Mouse (Mus musculus): ENCODE results near the gene Cdk13. TPM values are rescaled to one million over a fixed set of nuclear protein-coding genes. Genes with fewer than 3 reads are reported as not detected.

Cdk13 gene
- polyA plus RNA-seq (2014; fragmentation: Nextera tagmentation; extraction: Ambion mirVana): 21.0 and 21.1 TPM in 2 replicates

GRCm38 (mm10) chr13:17804909-17805613, at the start of gene Cdk13:
Gene Cdk13 (minus strand): TSS chr13:17805097.
- Histone ChIP-seq H3K9me3 (ENCODE audit: control insufficient read depth, low read length) (no peaks in the 10 kb centered on the region), H3K27ac (replicated peaks; ENCODE audit: low read depth, low read length) (peak within 1 kb of the TSS; percentile 96), H3K4me3 (replicated peaks; ENCODE audit: low read depth, low read length) (peak within 1 kb of the TSS; percentile 98), H3K36me3 (ENCODE audit: control insufficient read depth, insufficient read depth, low read length) (no peaks in the 10 kb centered on the region), H3K4me2 (ENCODE audit: low read length) (peak within 1 kb of the TSS; percentile 95), H3K9ac (replicated peaks; ENCODE audit: low read length) (peak within 1 kb of the TSS; percentile 94), H3K4me1 (ENCODE audit: control insufficient read depth, insufficient read depth, low read length) (peaks cover 24% of the 10 kb centered on the region), H3K27me3 (ENCODE audit: control insufficient read depth, insufficient read depth, low read length) (no peaks in the 10 kb centered on the region)
- DNase-seq: peak; percentile 100
- peak; percentile 97 for ATAC-seq (ENCODE audit: low FRiP score, low TSS enrichment)
- WGBS: under 1% methylated on average over 99 of the region's 110 CpGs

- H3K4me2 ChIP-seq (ENCODE audit: low read length): no peak overlapping the region
These were observed 38.4 kb upstream of the Cdk13 start for GRCm38 (mm10) chr13:17843336-17843735.

GRCm38 (mm10) chr13:17842756-17843155, 37.9 kb upstream of the Cdk13 start:
- Histone ChIP-seq H3K4me3 (replicated peaks; ENCODE audit: low read depth, low read length) (no peak overlapping the region), H3K9me3 (ENCODE audit: control insufficient read depth, low read length) (no peaks in the 10 kb centered on the region), H3K27ac (replicated peaks; ENCODE audit: low read depth, low read length) (no peak overlapping the region), H3K4me1 (ENCODE audit: control insufficient read depth, insufficient read depth, low read length) (no peaks in the 10 kb centered on the region), H3K9ac (replicated peaks; ENCODE audit: low read length) (no peak overlapping the region), H3K36me3 (ENCODE audit: control insufficient read depth, insufficient read depth, low read length) (no peaks in the 10 kb centered on the region), H3K4me2 (ENCODE audit: low read length) (no peak overlapping the region), H3K27me3 (ENCODE audit: control insufficient read depth, insufficient read depth, low read length) (no peaks in the 10 kb centered on the region)
- no peak for ATAC-seq (ENCODE audit: low FRiP score, low TSS enrichment)
- DNase-seq: no peak
- WGBS: 27% methylated on average over 4 of the region's 4 CpGs

More at GRCm38 (mm10) chr13:17843336-17843735, 38.4 kb upstream of the Cdk13 start:
- Histone ChIP-seq H3K4me3 (replicated peaks; ENCODE audit: low read depth, low read length) (no peak overlapping the region), H3K9me3 (ENCODE audit: control insufficient read depth, low read length) (no peaks in the 10 kb centered on the region), H3K27me3 (ENCODE audit: control insufficient read depth, insufficient read depth, low read length) (no peaks in the 10 kb centered on the region), H3K36me3 (ENCODE audit: control insufficient read depth, insufficient read depth, low read length) (no peaks in the 10 kb centered on the region), H3K9ac (replicated peaks; ENCODE audit: low read length) (no peak overlapping the region), H3K27ac (replicated peaks; ENCODE audit: low read depth, low read length) (no peak overlapping the region), H3K4me1 (ENCODE audit: control insufficient read depth, insufficient read depth, low read length) (no peaks in the 10 kb centered on the region)
- no peak for DNase-seq
- no peak for ATAC-seq (ENCODE audit: low FRiP score, low TSS enrichment)
- WGBS: 86% methylated on average over 2 of the region's 2 CpGs

GRCm38 (mm10) chr13:17839137-17839536, 34.2 kb upstream of the Cdk13 start:
- no peak for ATAC-seq (ENCODE audit: low FRiP score, low TSS enrichment)
- Histone ChIP-seq H3K4me1 (ENCODE audit: control insufficient read depth, insufficient read depth, low read length) (no peaks in the 10 kb centered on the region), H3K4me2 (ENCODE audit: low read length) (no peak overlapping the region), H3K36me3 (ENCODE audit: control insufficient read depth, insufficient read depth, low read length) (no peaks in the 10 kb centered on the region), H3K4me3 (replicated peaks; ENCODE audit: low read depth, low read length) (no peak overlapping the region), H3K9me3 (ENCODE audit: control insufficient read depth, low read length) (no peaks in the 10 kb centered on the region), H3K27me3 (ENCODE audit: control insufficient read depth, insufficient read depth, low read length) (no peaks in the 10 kb centered on the region), H3K9ac (replicated peaks; ENCODE audit: low read length) (no peak overlapping the region), H3K27ac (replicated peaks; ENCODE audit: low read depth, low read length) (no peak overlapping the region)
- WGBS: 88% methylated on average over 5 of the region's 5 CpGs
- DNase-seq: no peak

GRCm38 (mm10) chr13:17838484-17838851, 33.6 kb upstream of the Cdk13 start:
- H3K9me3 ChIP-seq (ENCODE audit: control insufficient read depth, low read length): no peaks in the 10 kb centered on the region
- no peak overlapping the region for H3K4me2 ChIP-seq (ENCODE audit: low read length)
- H3K27ac ChIP-seq (replicated peaks; ENCODE audit: low read depth, low read length): no peak overlapping the region
- H3K36me3 ChIP-seq (ENCODE audit: control insufficient read depth, insufficient read depth, low read length): no peaks in the 10 kb centered on the region
- 29% methylated on average over 4 of the region's 4 CpGs for WGBS
- H3K4me3 ChIP-seq (replicated peaks; ENCODE audit: low read depth, low read length): no peak overlapping the region
- peak; percentile 34; the same call in 1 of the 2 replicates for ATAC-seq (ENCODE audit: low FRiP score, low TSS enrichment)
- H3K9ac ChIP-seq (replicated peaks; ENCODE audit: low read length): no peak overlapping the region
- no peaks in the 10 kb centered on the region for H3K27me3 ChIP-seq (ENCODE audit: control insufficient read depth, insufficient read depth, low read length)
- DNase-seq: peak; percentile 87
- no peaks in the 10 kb centered on the region for H3K4me1 ChIP-seq (ENCODE audit: control insufficient read depth, insufficient read depth, low read length)

GRCm38 (mm10) chr13:17837610-17838483, 33.0 kb upstream of the Cdk13 start:
- Histone ChIP-seq H3K36me3 (ENCODE audit: control insufficient read depth, insufficient read depth, low read length) (no peaks in the 10 kb centered on the region), H3K27ac (replicated peaks; ENCODE audit: low read depth, low read length) (no peak overlapping the region), H3K27me3 (ENCODE audit: control insufficient read depth, insufficient read depth, low read length) (no peaks in the 10 kb centered on the region), H3K4me2 (ENCODE audit: low read length) (no peak overlapping the region), H3K9ac (replicated peaks; ENCODE audit: low read length) (no peak overlapping the region), H3K4me3 (replicated peaks; ENCODE audit: low read depth, low read length) (no peak overlapping the region), H3K4me1 (ENCODE audit: control insufficient read depth, insufficient read depth, low read length) (no peaks in the 10 kb centered on the region), H3K9me3 (ENCODE audit: control insufficient read depth, low read length) (no peaks in the 10 kb centered on the region)
- WGBS: 45% methylated on average over 16 of the region's 16 CpGs
- DNase-seq (peak; percentile 79), ATAC-seq (ENCODE audit: low FRiP score, low TSS enrichment) (peak; percentile 40; the same call in 1 of the 2 replicates)

- H3K4me2 ChIP-seq (ENCODE audit: low read length): no peak overlapping the region
- H3K9ac ChIP-seq (replicated peaks; ENCODE audit: low read length): no peak overlapping the region
- no peak for ATAC-seq (ENCODE audit: low FRiP score, low TSS enrichment)
- H3K9me3 ChIP-seq (ENCODE audit: control insufficient read depth, low read length): no peaks in the 10 kb centered on the region
- H3K4me3 ChIP-seq (replicated peaks; ENCODE audit: low read depth, low read length): no peak overlapping the region
- no peaks in the 10 kb centered on the region for H3K27me3 ChIP-seq (ENCODE audit: control insufficient read depth, insufficient read depth, low read length)
- no peak for DNase-seq
- no peaks in the 10 kb centered on the region for H3K36me3 ChIP-seq (ENCODE audit: control insufficient read depth, insufficient read depth, low read length)
- no peaks in the 10 kb centered on the region for H3K4me1 ChIP-seq (ENCODE audit: control insufficient read depth, insufficient read depth, low read length)
- no peak overlapping the region for H3K27ac ChIP-seq (replicated peaks; ENCODE audit: low read depth, low read length)
- 85% methylated on average over 7 of the region's 7 CpGs for WGBS
These were observed 31.9 kb upstream of the Cdk13 start for GRCm38 (mm10) chr13:17836808-17837207.

- Histone ChIP-seq H3K9me3 (ENCODE audit: control insufficient read depth, low read length) (no peaks in the 10 kb centered on the region), H3K27me3 (ENCODE audit: control insufficient read depth, insufficient read depth, low read length) (no peaks in the 10 kb centered on the region), H3K36me3 (ENCODE audit: control insufficient read depth, insufficient read depth, low read length) (no peaks in the 10 kb centered on the region), H3K9ac (replicated peaks; ENCODE audit: low read length) (no peak overlapping the region), H3K4me1 (ENCODE audit: control insufficient read depth, insufficient read depth, low read length) (no peaks in the 10 kb centered on the region), H3K27ac (replicated peaks; ENCODE audit: low read depth, low read length) (no peak overlapping the region), H3K4me2 (ENCODE audit: low read length) (no peak overlapping the region), H3K4me3 (replicated peaks; ENCODE audit: low read depth, low read length) (no peak overlapping the region)
- DNase-seq (no peak), ATAC-seq (ENCODE audit: low FRiP score, low TSS enrichment) (no peak)
- 73% methylated on average over 3 of the region's 3 CpGs for WGBS
These were observed 28.0 kb upstream of the Cdk13 start for GRCm38 (mm10) chr13:17832940-17833339.
